Mouse (Mus musculus) E14TG2a.4 (cell line): ENCODE results near the gene Dip2a.

Experiments used
- CTCF ChIP-seq: conservative IDR thresholded peaks from 2 replicates; pipeline ENCODE4 v1.5.1; 2014; ENCODE audit warnings: low read length
- POU5F1 ChIP-seq: IDR thresholded peaks from 2 replicates; pipeline ENCODE4 v1.6.1; 2014; ENCODE audit warnings: low read length, borderline replicate concordance

- TF ChIP-seq CTCF (no peak), POU5F1 (no peak)
Observed at GRCm38 (mm10) chr10:76357286-76357875, 12.3 kb upstream of the Dip2a start.
